Comparison of ENCODE assay signal across 10 mouse cellular contexts in the genomic region with DNA sequence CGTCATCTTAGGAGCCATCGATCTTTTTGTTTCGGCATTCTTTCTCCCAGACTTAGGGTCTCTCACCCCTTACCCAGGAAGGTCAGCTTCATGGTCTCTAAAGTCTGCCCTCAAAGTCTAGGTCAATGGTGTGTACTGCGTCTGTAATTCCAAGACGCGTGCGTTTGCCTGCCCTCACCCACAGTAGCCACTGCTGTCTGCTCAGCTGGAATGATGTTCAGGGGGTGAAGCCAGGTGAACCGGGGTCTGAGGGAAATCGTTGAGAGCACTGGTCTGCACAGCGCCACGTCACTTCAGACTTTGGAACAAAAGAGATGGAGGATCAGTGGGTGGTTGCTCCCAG.
DNase-seq lines count a peak whose midpoint lies in the region; ATAC-seq and TF ChIP-seq lines count a peak whose summit lies in the region.
"Had no signal": no experiment of that assay in that cellular context is flagged by ENCODE, and none has a peak within 500 bp of the region (broad histone marks: within the 10 kb centered on the region; RNA-seq: fewer than 3 reads in every experiment).

No protein-coding gene starts in this region.

- H3K4me3 ChIP-seq in E14TG2a.4 (replicated peaks; ENCODE audit: low read length) = peak overlapping the region; percentile 46
- H3K4me3 ChIP-seq in forebrain, embryonic 16.5 days (replicated peaks; ENCODE audit: low read length) = no peak overlapping the region
- peak overlapping the region; percentile 12; the same call in 1 of the 2 replicates for H3K4me3 ChIP-seq in midbrain, embryonic 12.5 days

- no peak overlapping the region for H3K27ac ChIP-seq in forebrain, embryonic 16.5 days (ENCODE audit: low read length)
- peak overlapping the region; percentile 69 for H3K27ac ChIP-seq in midbrain, embryonic 12.5 days (replicated peaks)

- peaks cover 4% of the 10 kb centered on the region; the same call in 1 of the 2 replicates for H3K9me3 ChIP-seq in E14TG2a.4 (ENCODE audit: low read length)
- H3K9me3 ChIP-seq in forebrain, embryonic 16.5 days (ENCODE audit: control insufficient read depth, low read length) = no peaks in the 10 kb centered on the region
- H3K9me3 ChIP-seq in midbrain, embryonic 12.5 days = no peaks in the 10 kb centered on the region

- no peak for ATAC-seq in forebrain, embryonic 16.5 days
- peak; percentile 27 for ATAC-seq in midbrain, embryonic 12.5 days (ENCODE audit: low FRiP score, low read depth)

- no peaks in the 10 kb centered on the region; the same call in none of the 2 replicates for H3K27me3 ChIP-seq in E14TG2a.4 (ENCODE audit: insufficient read depth, low read length)
- no peaks in the 10 kb centered on the region for H3K27me3 ChIP-seq in forebrain, embryonic 16.5 days (replicated peaks; ENCODE audit: control insufficient read depth, insufficient read depth, low read length)
- H3K27me3 ChIP-seq in midbrain, embryonic 12.5 days = peaks cover 52% of the 10 kb centered on the region

- 16% methylated on average over 11 of the region's 11 CpGs for WGBS in forebrain, embryonic 16.5 days
- 4% methylated on average over 11 of the region's 11 CpGs for WGBS in midbrain, embryonic 12.5 days

- H3K4me2 ChIP-seq in forebrain, embryonic 16.5 days (ENCODE audit: low read length) = peak overlapping the region; percentile 18
- peak overlapping the region; percentile 45 for H3K4me2 ChIP-seq in midbrain, embryonic 12.5 days (replicated peaks)

- H3K36me3 ChIP-seq in E14TG2a.4 (ENCODE audit: insufficient read depth, low read length) = no peaks in the 10 kb centered on the region
- H3K36me3 ChIP-seq in forebrain, embryonic 16.5 days (ENCODE audit: control insufficient read depth, insufficient read depth) = no peaks in the 10 kb centered on the region
- H3K36me3 ChIP-seq in midbrain, embryonic 12.5 days = no peaks in the 10 kb centered on the region

- peak; percentile 52 for DNase-seq in embryo, embryonic 9.5 days (ENCODE audit: extremely low spot score)
- no peak for DNase-seq in embryo, embryonic 10.5 days (ENCODE audit: low spot score)
- DNase-seq in thymus, postnatal 4 days = no peak
- no peak for DNase-seq in cerebellum, adult 8-10 months
- DNase-seq in layer of hippocampus, adult 8-10 months (ENCODE audit: low spot score in 2 of 2) = no peak
- DNase-seq: layer of hippocampus, adult 9-11 months; lung, postnatal 14 days had no signal

- H3K9ac ChIP-seq in forebrain, embryonic 16.5 days (replicated peaks; ENCODE audit: low read depth, low read length) = no peak overlapping the region
- no peak overlapping the region for H3K9ac ChIP-seq in midbrain, embryonic 12.5 days (replicated peaks)

- no peak for TF ChIP-seq CTCF in E14TG2a.4 (conservative IDR thresholded peaks at IDR 0.05; ENCODE audit: low read length)

- H3K4me1 ChIP-seq in E14TG2a.4 (replicated peaks; ENCODE audit: low read depth, low read length) = peaks cover 45% of the 10 kb centered on the region
- peaks cover 27% of the 10 kb centered on the region for H3K4me1 ChIP-seq in forebrain, embryonic 16.5 days (replicated peaks; ENCODE audit: control insufficient read depth, insufficient read depth, low read length)
- peaks cover 39% of the 10 kb centered on the region for H3K4me1 ChIP-seq in midbrain, embryonic 12.5 days
